Mouse (Mus musculus) mouse trophoblast stem cell (cell line): ENCODE measurements around the gene Rinl.

Experiments used
- in situ Hi-C, 2 experiments: fragments of 300-500 bp; cut with MseI, MboI; formaldehyde crosslinking; loops; 2 replicates in 1 of 2; 3 replicates in 1 of 2; pipeline ENCODE4 v1.15.1; 2025

The Rinl gene

DNA sequence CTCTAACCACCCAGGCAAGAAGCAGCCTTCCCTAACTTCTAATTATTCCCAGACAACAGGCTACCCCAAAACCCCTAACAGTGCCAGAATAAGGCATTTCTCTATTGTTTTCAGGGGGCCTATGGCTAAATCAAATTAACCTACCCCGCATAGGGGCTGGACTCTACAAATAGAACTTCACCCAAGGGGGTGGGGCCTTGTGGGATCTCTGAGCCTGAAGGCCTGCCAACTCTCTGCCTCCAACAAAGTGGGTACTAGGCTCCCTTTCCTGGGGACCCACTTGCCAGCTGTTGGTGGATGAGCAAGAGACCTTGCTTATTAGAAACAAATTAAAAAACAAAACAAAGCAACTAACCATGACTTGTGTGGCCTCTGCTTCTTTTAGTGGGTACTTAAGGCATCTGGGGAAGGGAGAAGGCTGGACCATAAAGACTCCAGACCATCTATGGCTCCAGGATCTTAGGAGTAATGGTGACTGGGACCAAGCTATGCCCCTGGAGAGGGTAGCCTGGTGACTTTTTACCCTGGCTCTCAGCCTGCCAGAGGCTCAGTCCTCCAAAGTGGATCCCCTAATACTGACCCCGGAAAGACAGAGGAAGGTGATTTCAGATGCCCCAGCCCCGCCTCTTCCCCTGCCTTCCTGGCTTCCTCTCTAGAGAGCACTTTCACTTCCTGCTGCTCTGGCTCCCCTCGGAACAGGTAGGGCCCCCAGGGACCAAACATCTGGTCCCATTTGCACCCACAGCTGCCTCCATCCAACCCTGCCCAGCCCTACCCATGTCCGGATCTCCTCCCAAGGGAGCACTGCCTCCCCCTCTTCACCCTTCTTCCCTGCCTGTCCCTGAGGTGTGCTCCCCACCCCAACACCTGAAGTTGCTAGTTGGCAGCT lies at the start of gene Rinl:
Rinl (plus strand) TSS at position 663 of the 889 bp plus-strand sequence.
- in situ Hi-C loops, result loop anchor here in 1 of 2 experiments (5.0 kb wide), 1 partner anchor 79 kb away; no protein-coding TSS in a partner anchor

DNA sequence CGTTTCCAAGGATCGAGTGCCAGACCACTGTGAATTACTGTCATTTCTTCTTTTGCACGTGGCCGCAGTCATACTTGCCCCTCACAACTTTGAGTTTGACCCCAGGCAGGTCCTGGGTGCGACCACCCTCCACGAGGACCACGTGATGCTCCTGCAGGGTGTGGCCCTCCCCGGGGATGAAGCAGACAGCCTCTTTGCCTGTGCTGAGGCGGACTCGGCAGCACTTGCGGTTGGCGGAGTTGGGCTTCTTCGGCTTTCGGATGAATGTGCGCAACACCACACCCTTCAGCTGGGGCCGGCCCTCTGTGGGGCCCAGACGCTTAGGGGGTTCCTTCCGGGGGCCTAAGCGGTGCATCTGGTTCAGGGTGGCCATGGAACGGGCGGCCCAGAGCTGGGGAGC lies 48.9 kb upstream of the Rinl start:
- in situ Hi-C loops, result no loop called here

DNA sequence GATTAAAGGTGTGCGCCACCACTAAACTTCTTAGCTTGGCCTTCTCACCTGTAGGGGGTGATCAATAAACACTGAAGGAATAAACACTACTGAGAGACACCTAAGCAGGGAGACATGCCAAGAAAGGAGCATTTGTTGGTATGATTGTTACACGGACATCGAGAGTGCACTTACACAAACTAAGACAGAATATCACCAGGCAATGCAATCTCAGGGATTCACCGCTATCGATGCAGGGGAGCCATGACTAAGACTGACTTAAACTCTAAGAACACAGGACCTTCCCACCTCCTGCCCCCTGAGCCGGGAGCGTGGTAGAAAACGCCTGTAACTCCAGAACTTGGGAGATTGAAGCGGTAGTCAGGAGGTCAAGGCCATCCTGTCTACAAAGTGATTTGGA lies 47.8 kb upstream of the Rinl start:
- in situ Hi-C loops, result no loop called here

DNA sequence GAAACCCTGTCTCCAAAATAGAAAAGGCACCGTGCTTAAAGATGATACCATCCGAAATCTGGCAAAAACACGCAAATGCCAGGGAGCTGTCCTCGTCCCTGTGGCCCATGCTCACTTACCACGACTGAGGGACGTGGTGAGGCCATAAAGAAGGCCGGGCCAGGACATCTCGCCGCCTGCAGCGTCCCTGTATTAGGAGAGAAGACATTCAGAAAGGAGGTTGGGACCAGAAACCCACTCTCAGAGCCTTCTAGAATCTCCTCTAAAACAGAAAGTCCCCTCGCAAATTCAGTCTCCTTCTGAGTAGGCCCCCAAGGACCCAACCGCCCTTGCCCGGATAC lies 47.4 kb upstream of the Rinl start:
- in situ Hi-C loops, result no loop called here

DNA sequence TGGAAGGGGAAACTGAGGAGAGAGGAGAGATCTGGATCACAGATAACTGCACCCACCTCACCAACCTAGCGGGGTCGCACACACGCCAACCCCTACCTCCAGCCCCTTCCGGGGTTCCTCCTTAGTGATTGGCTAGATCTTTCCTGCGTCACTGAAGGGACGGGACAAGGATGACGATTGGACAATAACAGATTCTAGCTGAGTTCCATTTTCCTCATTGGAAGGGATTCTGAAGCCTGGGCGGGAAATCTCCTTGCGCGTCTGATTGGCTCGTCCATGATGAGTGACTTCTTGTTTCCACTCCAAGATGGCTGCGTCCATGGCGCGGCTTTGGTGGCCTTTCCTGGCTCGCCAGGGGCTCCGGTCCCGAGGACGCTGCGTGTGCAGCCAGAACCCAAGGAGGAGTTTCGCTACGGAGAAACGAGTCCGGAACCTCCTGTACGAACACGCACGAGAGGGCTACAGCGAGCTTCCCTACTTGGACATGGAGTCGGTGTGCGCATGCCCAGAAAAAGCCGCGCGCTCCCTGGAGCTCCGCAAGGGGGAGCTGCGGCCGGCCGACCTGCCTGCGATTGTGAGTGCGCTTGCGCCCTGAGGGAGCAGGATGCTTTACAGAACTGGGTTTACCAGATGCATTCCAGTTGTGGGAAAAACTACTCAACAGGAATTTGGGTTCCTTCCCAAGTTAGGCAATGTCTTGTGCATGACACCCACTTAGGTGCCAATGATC lies 46.9 kb upstream of the Rinl start, which contains the start of the genes Mrps12 and Sars2:
Mrps12 (minus strand) TSS at position 112 of the 730 bp plus-strand sequence.
Sars2 (plus strand) TSS at position 284 of the 730 bp plus-strand sequence.
- in situ Hi-C loops, result no loop called here

DNA sequence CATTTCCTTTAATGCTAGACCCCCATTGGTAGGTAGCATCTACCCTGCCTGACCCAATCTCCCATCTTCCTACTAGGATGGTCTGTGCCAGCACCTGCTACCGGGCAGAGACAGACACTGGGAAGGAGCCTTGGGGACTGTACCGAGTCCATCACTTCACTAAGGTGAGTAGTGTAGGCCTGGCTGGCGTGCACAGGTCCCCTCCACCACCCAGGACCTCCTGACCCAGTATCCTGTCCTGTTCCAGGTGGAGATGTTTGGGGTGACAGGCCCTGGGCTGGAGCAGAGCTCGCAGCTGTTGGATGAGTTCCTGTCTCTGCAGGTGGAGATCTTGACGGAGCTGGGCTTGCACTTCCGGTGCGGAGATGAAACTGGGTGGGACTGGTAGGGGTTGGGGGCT lies 38.8 kb upstream of the Rinl start:
- in situ Hi-C loops, result no loop called here

DNA sequence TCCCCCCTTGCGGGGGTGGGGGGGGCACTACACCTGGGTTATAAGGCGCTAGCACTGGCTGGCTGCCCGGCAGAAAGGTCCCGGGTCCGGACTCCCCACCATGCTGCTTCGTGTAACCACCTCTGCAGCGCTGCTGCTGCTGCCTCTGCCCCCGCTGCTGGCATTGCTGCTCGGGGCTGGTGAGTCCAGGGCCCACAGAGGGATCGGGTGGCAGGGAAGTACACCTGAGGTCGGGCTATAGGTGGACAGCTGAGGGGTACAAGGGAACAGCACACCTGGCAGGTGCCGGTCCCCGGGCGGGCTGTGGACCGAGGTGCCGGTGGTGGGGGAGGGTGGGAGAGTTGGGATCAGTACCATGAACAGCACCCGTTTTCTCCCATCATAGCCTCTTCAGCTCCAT lies 32.7 kb upstream of the Rinl start, which contains the start of gene Ccer2:
Ccer2 (plus strand) TSS at position 96 of the 400 bp plus-strand sequence.
- in situ Hi-C loops, result no loop called here

DNA sequence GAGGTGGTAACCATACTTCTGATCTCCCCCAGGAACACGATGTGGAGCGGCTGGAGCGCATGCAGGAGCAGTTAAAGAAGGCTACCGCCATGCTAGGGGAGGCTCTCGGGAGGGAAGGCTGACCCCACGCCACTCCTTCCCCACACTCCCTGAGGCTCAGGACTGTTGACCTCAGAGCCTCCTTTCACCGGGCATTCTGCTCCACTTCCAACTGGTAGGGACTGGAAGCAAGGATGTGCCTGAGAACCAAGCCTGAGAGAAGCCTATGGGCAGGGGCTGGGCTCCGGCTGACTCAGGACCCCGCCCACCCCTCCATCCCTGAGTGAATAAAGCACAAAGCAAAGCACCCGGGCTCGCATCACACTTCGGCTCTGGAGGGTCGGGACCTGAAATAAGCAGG lies 30.1 kb upstream of the Rinl start:
- in situ Hi-C loops, result no loop called here

DNA sequence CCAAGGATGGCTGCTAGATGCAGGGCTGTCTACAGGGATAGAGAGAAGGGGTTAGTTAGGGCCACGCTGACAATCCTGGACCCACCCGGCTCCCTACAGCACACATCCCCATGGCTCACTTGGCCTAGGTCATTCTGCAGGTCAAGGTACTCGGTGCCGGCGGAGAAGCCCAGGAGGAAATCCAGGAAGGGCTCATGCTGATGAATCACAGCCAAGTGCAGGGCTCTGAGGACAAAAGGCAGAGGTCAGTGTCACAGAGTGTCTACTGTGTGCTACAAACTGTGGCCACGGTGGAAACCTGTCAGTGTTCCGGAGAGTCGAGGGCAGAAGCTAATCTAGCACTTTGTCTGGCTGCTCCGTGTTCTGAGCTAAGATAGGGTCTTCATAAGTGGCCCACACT lies 26.9 kb upstream of the Rinl start:
- in situ Hi-C loops, result no loop called here

DNA sequence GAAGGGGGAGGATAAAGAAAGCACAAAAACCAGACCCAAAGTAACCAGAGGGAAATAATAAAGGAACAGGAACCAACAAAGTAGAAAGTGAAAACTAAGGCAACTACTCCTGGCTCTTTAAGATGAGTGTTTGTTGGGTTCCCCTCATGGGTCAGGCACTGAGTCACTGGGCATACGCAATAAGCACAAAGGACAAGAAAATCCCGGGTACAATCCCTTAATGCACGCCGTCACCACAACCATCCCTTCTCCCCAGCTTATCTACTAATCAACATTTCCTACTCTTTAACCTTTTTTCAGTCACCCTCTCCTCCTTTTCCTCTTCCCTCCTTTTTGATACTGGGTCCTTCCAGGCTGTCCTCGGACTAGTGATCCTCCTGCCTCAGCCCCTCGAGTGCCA lies 23.6 kb upstream of the Rinl start:
- in situ Hi-C loops, result no loop called here

DNA sequence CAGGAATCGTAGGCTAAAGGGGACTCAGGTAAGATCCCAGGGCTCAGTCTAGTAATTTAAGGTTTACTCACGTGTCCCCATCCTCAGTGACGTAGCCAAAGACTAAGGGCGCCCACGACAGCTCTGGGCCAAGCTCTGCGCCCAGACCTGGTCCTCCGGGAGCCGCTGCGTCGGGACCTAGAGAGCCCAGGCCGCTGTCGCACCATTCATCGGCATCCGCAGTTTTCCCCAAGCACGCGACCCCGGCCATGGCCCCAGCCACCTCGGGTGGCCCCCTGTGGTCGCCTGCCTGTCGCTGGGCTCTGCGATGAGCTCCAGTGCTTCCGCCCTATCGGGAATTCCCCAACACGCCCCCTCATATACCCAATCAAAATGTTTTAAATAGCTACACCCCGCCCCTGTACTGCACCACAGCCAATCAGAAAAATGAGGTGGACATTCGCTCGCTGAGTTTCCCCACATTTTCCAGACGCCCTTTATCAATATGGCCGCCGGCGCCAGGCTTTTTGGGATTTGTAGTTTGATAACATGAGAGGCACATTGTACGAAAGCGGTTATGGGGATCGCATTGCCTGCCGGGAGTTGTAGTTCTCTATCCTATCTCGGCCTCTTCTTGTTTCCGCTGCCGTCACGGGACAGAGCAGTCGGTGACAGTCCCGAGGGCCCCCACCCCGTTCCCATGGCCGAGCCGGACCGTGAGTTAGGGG lies 22.4 kb upstream of the Rinl start, which contains the start of gene Sirt2:
Sirt2 (plus strand) TSS at position 563 of the 707 bp plus-strand sequence.
- in situ Hi-C loops, result no loop called here

DNA sequence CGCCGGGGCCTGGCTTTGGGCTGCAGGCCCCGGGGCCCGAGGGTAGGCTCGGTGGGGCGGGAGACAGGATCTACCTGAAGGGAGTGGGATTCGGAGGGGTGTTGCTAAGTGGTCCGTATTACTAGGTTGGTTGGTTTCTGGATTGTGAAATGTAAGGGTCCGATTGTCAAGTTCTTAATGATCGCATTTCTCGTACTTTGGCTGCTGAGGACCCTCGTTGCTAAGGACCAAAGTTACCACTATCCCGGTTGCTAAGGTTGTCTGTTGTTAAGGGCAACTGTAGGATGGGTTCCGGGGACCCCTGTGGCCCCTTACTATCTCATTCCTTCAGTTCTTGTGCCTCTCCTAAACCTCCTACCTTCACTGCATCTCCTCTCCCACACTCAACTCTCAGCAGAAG lies 21.9 kb upstream of the Rinl start:
- in situ Hi-C loops, result no loop called here

DNA sequence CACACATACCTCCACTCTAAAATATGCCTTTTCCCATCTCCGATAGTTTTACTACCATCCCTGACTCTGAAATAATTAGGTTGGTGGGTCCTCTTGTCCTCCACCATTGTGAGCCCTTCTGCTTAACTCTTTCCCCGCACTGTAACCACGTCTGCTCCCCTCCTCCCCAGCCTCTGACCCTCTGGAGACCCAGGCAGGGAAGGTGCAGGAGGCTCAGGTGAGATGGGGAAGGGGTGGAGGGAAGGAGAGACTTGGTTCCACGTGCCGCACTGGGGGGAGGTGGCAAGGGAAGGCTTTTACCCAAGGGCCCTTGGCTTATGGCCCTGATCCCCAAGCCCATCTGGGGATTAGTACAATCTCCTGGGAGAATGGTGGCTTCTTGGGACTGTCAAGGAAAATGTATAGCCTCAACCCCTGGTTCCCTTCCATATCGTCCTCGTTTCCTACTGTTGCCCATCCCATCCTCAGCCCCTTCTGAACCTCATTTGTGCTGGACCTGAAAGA lies 21.3 kb upstream of the Rinl start, which contains the start of gene Nfkbib:
Nfkbib (minus strand) TSS at position 51 of the 504 bp plus-strand sequence.
- in situ Hi-C loops, result no loop called here

DNA sequence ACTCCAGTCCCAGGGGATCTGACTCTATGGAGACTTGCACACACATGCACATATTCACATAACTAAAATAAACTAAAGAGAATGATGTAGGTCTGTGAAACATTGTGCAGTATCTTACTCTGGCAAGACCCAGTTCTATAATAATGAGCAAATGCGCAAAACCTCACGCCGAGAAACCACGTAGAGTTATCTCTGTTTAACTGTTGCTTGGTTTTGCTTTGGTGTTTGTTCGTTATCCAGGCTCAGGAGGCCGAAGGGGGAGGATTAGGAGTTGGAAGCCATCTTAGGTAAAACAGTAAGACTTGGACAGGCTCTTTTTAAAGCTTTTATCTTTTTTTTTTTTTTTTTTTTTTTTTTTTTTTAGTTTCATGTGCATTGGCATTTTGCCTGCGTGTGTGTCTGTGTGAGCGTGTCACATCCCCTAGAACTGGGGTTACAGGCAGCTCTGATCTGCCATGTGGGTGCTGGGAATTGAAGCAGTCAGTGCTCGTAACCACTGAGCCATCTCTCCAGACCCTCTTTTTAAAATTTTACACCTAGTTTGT lies 19.3 kb upstream of the Rinl start:
- in situ Hi-C loops, result no loop called here

DNA sequence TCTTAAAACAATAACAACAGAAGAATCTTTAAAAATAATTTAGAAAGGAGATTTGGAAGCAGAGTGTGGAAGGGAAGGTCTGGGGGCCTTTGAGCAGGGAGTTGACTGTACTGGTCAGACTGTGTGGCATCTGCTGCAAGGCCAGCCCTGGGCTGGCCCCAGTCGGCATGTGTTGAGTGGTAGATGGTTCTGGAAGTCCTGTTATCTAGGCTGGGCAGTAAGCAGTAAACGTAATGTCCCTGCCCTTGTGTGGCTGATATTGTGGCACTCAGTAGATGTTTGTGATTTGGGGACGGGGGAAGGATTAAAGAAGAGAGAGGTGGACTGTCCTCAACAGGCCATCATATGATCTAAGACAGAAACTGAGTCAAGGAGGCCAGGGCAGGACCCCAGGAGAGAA lies 18.5 kb upstream of the Rinl start:
- in situ Hi-C loops, result no loop called here

DNA sequence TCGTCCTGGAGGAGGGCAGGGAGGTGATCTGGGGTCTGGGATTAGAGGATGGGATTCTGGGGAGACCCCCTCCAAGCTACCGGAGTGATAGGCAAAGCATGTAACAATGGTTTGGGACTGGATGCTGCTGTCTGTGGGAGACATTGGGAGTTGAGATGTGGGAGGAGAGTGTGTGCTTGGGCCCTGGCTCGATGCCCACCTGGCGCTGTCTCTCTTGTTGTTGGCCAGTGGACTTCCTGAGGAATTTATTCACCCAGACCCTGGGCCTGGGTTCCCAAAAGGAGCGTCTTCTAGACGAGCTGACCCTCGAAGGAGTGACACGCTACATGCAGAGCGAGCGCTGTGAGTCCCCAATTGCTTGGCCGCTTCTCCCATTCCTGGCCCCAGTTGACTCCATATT lies 16.9 kb upstream of the Rinl start:
- in situ Hi-C loops, result no loop called here

DNA sequence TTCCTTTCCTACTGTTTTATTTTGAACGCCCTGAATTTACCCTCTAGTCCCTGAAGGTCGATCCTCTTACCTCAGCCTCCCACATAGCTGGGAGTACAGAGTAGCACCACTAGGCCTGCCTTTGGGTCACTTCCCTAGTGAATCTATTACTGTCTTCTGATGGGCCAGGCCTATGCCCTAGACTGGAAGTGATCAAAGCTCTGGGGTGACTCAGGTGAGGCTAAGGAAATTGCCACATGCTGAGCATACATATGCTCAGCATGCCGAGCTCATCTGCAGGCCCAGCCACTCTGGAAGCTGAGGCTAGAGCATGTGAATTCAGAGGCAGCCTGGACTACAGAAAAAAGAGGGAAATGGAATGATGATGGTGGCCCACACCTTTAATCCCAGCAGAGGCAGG lies 15.6 kb upstream of the Rinl start:
- in situ Hi-C loops, result no loop called here

DNA sequence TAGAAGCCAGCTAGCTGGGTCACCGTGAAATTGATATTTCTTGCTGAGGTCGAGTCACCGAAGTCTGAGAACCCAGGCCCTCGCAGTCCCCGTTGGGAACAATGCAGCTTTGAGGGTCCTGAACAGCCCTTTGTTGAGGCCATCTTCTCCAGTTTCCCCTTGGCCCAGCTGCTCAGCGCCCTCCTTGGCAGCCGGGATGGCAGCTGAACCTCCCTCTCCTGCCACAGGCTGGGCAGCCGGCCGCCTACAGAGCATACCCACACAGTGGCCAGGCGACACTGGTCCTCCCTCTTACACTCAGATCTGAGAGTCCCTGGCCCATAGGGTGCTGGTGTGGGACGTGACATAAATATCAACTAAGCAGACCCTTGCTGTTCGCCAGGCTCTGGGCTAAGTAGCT lies 14.6 kb upstream of the Rinl start:
- in situ Hi-C loops, result no loop called here

DNA sequence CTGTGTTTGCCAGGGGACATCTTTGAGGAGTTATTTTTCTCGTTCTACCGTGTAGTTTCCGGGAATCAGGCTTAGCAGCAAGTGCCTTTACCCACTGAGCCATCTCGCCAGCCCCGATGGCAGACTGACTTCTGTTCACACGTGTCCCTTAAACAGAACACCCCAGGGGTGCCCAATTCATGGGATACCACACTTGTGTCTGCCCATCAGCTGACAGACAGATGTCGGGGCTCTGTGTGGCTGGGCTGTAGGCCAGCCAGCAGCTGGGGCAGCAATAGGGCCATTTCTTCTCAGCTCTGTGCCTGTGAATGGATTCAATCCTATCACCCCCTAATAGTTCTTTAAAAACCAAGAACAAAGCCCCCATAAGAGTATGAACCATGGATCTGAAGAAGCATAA lies 13.6 kb upstream of the Rinl start:
- in situ Hi-C loops, result no loop called here

DNA sequence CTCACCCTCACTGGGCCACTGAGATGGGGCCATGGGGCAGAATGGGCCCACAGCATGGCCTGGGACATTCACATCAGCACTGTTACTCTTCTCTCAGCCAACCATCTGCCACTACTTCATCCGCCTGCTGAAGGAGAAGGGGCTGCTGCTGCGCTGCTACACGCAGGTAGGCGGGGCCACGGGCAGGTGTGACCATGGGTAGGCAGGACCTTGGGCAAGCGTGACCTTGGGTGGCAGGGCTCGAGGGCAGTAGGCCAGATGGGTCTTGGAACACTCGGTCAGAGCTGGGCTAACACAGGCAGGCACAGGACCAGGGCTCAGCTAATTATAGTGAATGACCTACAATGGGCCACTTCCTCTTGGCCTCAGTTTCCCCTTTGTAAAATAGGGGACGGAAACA lies 9.9 kb upstream of the Rinl start:
- in situ Hi-C loops, result no loop called here

DNA sequence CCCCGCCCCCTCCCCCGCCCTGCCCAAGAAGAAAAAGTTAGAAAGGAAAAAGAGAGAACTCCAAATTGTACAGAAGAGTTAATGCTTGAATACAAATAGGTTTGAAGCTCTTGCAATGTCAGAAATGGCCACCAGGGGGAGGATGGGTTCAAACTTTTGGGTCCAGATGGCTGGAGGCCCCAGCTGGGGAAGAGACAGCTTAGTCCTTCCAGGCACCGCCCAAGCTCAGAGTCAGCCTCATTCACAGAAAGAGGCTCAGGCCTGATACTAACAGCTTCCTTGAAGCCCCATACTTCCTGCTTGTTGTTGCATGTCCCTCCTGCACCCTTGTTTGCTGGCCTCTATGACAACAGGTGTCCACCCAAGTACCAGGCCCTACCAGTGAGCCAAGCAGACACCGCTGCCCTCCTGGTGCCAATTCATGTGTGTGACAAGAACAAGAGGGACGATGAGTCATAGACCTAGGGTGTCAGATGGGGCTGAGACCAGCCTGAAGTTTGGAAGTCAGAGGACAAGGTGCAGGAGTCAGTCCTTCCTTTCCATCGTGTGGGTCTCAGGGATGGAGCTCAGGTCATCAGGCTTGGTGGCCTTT lies 8.6 kb upstream of the Rinl start:
- in situ Hi-C loops, result no loop called here
